Mouse (Mus musculus) gastrocnemius, postnatal 4 days (tissue): ENCODE measurements around the gene Alpl. TPM values are rescaled to one million over a fixed set of nuclear protein-coding genes. Genes with fewer than 3 reads are reported as not detected.

ENCODE experiments used
- DNase-seq, 2 experiments: peaks; one replicate each; pipeline ENCODE4 v3.0.0; 2021 to 2022; ENCODE audit warnings: low spot score in 2 of 2, mixed read lengths in 2 of 2
- total RNA-seq, 2 experiments: library from RNA; stranded (reverse); gene quantifications; 2 replicates each; pipeline ENCODE4 v1.2.3; 2021

Alpl gene
- total RNA-seq, 2 experiments from 2014 or later: 1.3 to 1.5 TPM

DNA sequence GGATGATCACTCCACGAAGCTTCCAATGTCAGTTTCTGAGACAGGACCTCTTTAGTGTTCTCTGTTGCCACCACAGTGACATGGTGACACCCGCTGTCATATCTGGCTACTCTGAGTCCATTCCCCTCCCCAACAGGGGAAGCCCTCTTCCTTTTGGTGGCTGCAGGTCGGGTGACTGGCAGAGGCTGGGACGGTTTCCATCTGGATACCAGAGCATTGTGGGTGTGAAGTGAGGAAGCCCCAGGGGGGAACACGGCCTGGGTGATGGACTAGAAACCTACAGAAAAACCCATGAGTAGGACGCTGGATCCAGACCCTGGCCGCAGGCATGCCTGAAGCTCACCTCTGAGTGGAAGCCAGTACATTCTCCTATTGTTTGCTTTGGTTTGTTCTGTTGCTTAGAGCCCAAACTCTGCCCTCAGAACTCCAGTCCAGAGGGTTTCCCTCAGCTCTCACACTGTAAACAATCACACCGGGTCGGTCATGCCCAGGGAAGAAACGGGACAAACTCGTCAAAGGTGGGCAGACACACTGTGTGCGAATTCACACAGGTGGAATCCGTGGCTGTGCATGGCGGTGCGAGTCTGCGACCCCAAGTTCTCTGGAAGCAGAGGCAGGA lies 23.6 kb downstream of the Alpl start:
- no peak for DNase-seq

DNA sequence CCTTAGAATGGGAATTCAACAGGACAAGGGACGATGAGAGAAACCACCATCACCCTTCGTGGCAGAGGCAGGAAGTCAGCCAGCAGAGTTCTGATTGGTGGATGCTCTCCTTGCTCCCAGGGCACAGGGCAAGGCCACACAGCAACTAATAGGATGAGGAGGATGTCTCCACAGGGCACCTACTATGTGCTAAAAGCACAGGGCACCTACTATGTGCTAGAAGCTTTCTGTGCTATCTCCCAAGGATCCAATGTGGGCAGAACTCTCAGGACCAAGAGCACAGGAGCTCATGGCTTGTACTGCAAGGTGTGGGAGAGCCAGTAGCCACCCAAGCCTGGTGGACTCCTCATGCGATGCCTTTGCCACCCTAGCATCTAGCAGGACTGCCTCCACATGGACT lies 24.4 kb downstream of the Alpl start:
- no peak for DNase-seq

DNA sequence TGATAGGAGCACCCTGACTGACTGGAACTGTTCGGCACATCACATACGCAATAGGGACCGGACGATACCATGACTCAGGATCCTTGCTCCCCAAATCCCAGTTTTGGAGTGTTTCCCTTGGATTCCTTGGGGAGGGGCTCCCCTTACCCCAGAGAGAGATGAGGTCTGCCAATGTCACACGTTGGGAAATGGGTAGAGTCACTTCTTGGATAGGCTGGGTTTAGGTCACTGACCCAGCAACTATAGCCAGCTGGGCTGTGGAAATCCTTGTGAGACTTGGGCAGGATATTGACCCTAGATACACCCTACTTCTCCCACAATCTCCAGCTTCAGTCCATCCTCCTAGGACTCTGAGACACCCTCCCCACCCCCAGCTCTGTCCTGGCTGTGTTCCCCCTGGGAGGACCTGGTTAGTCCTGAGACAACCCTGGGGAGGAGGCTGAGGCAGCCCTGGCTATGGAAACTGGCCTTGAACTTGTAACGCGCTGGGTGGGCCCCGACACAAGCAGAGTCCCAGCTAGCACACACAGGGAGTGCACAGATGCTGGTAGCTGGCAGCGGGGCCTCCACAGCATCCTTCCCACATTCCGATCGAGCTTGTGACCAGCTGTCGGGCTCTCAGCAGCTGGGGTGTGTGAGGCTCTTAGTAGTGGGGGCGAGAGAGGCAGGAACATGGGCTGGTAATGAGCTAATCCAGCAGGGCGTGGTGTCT lies 25.1 kb downstream of the Alpl start:
- peak in 1 of 2 experiments; percentile 66 for DNase-seq

DNA sequence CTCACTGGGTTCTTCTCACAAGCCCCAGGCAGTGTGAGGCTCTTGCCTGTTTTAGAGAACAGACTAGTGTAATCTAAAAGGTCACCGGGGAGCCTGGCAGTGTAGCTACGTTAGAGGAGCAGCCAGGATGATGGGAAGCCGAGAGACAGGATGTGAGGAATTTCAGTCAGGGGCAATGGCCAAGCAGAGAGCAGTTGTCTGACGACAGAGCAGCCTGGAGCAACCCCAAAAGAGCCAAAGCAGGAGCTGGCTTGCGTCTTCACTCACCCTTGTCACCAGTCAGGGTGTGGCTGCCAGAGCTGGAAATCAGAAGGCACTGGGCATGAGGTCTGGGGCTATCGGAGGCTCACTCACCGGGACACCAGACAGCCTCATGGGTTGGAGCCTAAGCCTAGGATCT lies 26.5 kb downstream of the Alpl start:
- no peak for DNase-seq

DNA sequence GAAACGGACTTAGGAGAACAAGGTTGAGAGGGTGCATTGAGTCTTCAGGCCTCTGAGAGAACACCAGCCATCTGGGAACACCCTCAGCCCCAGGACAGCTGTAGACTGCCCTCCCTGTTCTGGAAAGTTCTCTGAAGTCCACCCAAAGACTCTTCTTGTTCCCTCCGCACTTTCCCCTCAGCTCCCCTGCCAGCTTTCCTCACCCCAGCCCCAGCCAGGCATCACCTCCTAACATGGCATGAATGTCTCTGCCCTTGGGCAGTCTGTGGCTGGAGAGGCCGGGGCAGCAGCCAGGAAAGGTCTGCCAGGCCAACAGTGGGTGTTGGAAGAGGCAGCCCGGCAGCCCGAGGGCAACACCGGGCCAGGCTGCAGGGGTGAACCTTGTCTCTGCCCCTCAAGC lies 27.4 kb downstream of the Alpl start:
- DNase-seq: no peak

DNA sequence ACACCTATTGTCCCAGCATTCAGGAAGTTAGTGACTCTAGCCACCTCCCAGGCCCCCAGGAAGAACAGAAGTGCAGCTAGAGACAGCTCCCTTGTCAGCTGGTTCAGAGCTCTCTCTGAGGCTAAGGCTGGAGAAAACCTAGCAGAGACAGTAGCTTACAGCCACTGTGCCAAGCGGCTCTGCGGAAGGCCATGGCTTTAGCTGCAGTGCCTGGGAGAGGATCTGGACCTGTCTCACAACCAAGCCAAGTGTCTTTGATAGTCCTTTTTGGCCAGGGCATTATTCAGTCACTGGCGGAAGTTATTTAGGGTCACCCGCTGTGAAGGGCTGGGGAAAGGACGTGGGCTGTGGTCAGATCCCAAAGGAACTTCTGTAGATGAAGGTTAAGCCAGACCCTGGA lies 27.8 kb downstream of the Alpl start:
- DNase-seq: no peak

DNA sequence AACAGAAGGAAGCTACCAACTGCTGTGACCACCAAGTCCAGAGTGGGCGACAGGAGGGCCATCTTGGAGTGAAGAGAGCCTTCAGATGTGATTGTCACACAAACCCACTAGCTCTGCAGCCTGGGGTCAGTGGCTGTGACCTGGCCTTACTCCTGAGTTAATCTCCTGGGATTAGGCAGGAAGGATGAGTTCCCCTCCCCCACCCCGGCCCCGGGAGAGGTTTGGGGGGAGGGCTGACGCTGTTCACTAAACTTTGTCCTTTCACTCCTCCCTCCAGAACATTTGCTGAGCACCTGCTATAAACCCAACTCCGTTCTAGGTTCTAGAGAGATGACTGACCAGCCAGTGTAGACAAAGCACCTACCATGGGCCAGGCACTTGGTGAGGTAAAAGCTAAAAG lies 29.8 kb downstream of the Alpl start:
- no peak for DNase-seq

DNA sequence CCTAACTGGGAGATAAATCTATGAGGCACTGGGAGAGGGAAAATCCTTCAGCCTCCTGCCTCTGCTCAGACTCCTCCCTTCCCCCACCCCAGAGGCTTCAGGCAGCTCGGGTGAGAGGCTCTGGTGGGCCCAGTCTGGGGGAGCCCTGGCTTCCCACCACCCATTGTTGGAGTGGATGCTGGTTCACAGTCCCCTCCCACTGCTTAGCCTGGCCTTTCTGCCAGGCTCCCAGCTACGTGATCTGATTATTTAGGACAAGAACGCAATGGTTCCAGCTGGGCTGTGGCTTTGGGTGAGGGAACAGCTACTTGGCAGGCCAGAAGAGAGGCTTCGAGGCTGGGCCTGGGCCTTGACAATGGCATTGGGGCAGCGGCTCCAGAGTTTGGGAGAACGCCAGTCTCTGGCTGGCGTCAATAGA lies 30.6 kb downstream of the Alpl start:
- DNase-seq: no peak

DNA sequence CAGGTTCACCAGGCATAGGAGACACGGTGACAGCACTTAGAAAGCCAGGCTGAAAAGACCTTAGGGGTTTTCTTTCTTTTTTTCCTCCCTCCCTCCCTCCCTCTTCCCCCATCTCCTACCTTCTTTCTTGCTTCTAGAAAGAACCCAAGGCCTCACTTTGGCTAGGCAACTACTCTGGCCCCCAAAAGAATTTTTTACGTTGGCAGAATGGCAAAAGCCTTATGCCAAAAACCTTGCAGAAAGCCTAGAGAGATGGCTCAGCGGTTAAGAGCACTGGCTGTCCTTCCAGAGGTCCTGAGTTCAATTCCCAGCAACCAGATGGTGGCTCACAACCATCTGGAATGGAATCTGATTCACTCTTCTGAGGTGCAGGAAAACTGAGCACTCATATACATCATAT lies 31.6 kb downstream of the Alpl start:
- DNase-seq: no peak

DNA sequence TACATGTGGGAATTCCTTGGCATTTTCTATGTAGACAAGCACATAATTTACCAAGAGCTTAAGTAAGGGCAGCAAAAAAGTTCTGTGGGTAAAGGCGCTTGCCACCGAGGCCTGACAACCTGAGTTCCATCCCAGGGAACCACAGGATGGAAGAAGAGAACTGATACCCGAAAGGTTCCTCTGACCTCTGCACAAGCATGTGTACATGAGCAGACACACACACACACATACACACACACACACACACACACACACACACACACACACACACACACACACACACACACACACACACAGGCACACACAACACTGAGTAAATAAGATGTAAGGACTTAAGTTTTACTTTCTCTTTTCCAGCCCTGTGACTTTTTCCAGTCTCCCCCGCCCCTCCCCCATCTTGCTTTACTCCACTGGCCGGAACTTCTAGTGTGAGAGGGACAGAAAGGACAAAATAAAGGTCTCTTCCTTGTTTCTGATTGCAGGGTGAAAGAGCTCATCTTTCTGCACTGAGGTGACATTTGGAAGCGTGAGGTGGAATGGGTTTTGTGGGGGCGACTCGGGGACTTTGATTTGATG lies 32.2 kb downstream of the Alpl start:
- no peak for DNase-seq

DNA sequence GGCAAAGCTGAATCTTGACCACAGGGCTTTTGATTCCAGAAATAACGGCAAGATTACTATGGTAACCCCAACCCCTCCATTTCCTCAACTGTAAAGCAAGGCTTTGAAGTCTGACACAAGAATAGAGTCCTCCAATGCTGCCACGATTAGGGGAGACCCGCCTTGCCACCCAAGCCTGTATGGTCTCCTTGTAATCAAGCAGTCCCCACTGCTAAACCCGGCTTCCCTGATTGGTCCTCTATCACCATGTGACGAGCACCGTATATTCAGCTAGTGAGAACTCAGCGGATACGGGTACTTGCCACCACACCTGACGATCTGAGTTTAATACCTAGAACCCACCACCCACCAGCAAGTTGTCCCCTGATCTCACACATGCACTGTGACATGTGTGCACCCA lies 33.3 kb downstream of the Alpl start:
- no peak for DNase-seq

DNA sequence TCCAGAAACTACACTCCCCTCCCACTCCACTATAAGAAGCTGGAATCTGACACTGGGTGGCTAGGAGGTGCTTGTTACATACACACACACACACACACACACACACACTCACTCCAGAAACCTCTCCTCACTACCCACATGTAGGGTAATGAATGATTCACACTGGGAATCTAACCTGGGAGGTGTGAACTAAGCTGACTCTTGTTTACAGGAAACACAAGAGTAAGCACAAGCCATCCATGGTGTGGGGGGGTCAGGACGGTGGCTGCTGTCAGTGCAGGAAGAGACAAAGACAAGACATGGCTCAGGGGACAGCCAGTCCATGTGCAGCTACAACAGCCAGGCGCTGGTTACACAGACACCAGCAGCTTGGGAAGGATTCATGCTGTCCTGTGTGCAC lies 41.7 kb downstream of the Alpl start:
- DNase-seq: no peak

DNA sequence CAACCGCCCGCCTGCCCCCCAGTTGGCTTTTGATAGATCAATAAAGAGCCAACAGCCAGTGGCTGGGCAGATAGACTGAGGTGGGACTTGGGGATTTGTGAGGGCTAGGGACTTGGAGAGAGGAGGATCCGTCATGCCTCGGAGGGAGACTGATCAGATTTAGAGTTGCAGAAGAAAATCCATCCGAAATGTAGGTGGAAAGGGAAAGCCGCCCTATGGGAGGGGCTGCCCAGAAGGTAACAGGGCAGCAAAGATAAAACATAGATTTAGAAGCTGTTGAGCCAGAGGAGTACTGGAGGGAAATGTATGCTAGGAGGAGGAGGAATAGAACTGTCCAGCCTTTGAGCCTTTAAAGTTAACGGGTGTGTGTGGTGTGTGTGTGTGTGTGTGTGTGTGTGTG lies 43.0 kb downstream of the Alpl start:
- DNase-seq: no peak

DNA sequence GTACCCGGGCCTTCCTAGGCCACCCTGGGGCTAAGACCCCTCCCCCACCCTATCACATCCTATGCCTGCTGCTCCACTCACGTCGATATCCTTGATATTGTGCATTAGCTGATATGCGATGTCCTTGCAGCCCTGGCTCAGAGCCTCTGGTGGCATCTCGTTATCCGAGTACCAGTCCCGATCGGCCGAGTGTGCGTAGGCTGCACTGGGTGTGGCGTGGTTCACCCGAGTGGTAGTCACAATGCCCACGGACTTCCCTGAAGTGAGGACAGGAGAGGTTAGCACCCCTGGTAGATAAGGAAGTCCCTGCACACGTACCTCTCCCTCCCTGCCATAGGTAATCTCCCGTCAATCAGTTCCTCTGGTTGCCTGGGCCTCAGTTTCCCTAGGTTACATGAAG lies 43.7 kb downstream of the Alpl start:
- DNase-seq: no peak

DNA sequence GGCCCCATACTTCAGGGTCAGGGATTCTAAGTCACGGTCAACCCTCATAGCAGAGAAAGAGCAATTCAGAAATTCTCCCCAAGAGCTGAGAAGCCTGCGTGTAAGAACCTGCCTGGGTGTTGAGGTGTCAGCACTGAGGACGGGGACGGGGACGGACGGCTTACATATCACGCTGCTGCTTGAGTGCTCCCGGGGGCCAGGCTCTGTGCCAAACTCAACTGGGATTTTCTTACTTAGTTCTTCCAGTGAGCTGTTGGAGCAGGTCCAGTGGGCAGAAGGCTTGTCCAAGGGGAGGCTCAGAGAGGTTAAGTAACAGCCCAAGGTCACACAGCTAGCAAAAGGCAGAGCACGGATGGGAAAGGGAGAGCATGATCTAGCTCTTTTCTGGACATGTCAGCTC lies 44.5 kb downstream of the Alpl start:
- peak in 1 of 2 experiments; percentile 47 for DNase-seq

DNA sequence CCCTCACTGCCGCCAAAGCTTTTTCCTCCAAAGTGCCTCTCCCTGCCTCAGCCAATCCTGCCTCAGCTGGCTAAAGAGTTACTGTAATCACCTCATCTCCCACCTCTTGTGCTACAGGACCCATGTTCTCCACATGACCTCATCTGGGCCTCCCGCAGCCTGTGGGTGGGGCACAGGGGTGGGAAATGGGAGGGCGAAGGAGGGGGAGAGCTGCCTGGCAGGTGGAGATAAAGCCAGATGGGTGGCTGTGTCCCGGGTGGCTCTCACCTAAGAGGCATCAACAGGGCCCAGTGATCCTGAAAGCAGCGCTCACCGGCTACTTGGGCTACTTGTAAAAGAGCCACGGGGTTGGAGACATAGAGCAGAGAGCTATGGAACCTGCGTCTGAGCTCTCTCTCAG lies 44.9 kb downstream of the Alpl start:
- DNase-seq: no peak

DNA sequence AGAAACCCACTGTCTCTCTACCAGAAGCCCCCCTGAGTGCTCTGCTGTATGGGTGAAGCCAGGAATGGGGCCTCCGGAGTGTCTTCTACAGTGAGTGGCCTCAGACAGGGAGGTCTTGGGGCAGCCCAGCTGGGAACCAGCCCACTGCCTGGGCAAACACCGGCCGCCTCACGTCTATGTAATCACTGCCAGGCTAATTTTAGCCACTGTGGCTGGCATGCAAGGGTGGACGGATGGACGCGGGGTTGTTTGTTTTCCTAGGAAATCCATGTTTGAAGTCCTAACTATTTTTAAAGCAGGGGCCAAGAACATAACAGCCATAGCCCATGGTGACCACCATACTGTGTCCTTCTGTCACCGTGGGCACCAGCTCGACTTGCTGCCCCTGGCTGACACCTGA lies 46.1 kb downstream of the Alpl start:
- DNase-seq: no peak

DNA sequence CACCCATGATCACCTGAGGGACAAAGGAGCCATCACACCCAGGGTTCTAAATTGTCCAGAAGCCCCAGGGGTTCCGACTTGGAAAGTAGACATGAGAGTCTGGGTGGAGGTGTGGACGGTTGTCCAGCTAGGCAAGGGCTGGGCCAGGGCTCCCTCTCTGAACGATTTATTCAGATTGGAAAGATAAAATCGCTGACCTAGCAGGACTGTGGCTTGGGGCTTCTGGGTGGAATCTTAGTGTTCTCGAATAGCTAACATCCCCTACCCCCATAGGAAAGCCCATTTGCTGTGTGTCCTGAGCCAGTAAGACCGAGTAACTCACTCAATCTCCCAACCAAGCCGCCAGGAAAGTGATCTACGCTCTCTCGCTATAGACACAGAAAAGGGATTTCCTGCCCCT lies 46.5 kb downstream of the Alpl start:
- DNase-seq: no peak

DNA sequence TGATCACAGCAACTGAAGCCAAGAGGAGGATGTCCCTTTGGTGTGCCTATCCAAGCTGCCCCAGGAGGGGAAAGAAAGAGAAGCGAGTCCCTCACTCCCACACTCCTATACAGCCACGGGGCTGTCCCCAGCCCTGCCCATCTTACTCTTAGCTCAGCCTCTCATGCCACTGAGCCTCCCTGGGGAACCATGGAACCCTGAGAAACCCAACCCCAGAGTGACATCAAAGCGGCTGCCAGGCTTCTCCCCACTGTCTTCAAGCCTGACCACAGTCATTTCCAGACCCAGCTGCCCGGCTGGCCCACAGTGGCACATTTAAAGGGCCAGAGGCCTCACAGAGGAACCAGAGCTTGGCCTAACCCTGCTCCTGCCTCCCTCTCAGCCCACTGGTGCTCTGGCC lies 47.5 kb downstream of the Alpl start:
- no peak for DNase-seq

DNA sequence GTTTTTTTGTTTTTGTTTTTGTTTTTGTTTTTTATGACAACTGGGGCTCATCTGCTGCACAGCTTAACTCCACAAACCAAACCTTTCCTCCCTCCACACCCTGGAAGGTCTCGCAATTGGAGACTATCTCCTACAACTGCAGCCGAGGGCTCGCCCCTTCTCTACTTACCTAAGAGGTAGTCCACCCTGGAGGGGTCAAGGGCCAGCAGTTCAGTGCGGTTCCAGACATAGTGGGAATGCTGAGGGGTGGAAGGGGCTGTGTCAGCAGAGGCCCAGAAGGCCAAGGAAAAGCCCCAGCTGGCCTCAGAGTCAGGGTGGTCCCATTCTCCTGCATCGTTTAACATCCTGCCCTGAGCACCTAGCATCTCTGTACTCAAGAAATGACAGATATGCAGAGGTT lies 48.6 kb downstream of the Alpl start:
- DNase-seq: no peak

DNA sequence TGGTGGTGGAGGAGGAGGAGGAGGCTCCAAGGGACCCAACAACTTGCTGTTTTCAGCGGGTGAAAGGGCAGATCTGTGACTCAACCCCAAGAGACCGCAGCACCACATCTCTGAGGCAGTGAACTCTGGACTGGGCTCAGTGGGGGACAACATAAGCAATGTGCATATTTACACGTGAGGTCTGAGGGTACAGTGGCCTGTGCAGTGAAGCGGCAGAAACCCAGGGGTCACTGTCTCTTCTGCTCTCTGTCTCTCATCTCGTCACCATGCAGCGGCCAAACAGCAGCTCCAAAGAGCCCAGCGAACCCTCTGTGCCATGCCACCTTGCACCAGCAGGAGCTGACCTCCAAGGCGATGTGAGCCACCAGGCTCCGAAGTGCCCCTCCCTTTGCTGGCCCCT lies 49.1 kb downstream of the Alpl start:
- DNase-seq: no peak

DNA sequence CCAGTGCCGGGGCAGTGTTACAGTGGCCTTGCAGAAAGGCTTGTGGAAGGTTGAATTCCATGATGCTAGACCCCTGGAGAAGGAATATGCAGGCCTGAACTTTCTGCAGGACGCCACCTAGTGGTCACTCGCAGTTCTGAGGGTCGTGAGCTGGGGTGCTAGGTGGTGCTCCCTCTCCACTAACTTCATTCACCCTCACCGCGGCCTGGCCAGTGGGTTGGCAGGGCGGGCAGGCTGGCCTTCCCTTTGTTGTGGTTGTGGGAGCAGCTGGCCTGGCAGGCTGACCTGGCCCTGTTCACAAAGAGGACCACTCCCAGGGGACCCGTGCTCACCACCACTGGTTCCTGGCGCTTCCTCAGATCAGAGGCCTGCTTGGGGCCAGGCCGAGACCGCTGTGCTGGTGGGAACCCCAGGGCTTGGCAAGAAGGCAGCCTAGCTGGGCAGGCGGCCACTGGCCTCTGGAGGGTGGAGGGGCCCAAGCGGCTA lies 51.7 kb downstream of the Alpl start:
- peak in 1 of 2 experiments; percentile 56 for DNase-seq

DNA sequence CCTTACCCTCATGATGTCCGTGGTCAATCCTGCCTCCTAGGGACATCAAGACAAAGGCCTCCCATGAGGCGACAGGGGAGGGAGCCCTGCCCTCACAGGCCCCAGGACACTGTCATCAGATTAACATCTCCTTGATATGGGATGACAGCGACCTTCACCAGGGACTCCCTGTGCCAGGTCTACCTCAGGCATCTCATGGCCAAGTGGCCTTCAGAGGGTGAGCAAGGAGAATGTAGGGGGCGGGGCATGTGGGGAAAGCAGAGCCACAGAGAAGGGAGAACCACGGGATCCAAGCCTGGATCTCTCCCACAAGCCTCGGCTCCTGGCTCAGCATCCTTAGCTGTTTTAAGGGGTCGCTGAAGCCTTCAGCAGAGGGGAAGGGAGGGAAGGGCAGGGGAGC lies 52.4 kb downstream of the Alpl start:
- DNase-seq: no peak
